Mouse (Mus musculus) ES-Bruce4 (cell line): ENCODE data around the gene Gm44965. TPM values are rescaled to one million over a fixed set of nuclear protein-coding genes. Genes with fewer than 3 reads are reported as not detected.

Experiments
- H3K27ac ChIP-seq: 2 replicates; pipeline ENCODE4 v1.5.1; 2012; ENCODE audit warnings: low read length, inconsistent platforms; ENCODE audit not compliant: insufficient read depth
- H3K27me3 ChIP-seq: 2 replicates; pipeline ENCODE4 v1.6.1; 2012; ENCODE audit warnings: mild to moderate bottlenecking, low read length, inconsistent platforms; ENCODE audit not compliant: control insufficient read depth, poor library complexity, insufficient read depth, severe bottlenecking
- H3K36me3 ChIP-seq: 2 replicates; pipeline ENCODE4 v1.6.1; 2012; ENCODE audit warnings: inconsistent platforms, mild to moderate bottlenecking, low read length, moderate library complexity; ENCODE audit not compliant: control insufficient read depth, poor library complexity, insufficient read depth, severe bottlenecking
- H3K4me1 ChIP-seq: one replicate; pipeline ENCODE4 v1.8.1; 2011; ENCODE audit warnings: low read length; ENCODE audit not compliant: control insufficient read depth, insufficient read depth
- H3K4me3 ChIP-seq: 2 replicates; pipeline ENCODE4 v1.5.1; 2011; ENCODE audit warnings: low read depth, mild to moderate bottlenecking, low read length
- H3K9ac ChIP-seq: 2 replicates; pipeline ENCODE4 v1.6.1; 2012; ENCODE audit warnings: low read depth, mild to moderate bottlenecking, inconsistent platforms; ENCODE audit not compliant: poor library complexity, severe bottlenecking
- H3K9me3 ChIP-seq: replicated peaks from 2 replicates; pipeline ENCODE4 v1.6.1; 2012; ENCODE audit warnings: mild to moderate bottlenecking, low read length, inconsistent platforms; ENCODE audit not compliant: control insufficient read depth, poor library complexity, insufficient read depth, severe bottlenecking
- CTCF ChIP-seq: IDR thresholded peaks from one replicate; pipeline ENCODE4 v1.8.1; 2011; ENCODE audit warnings: low read depth, low read length
- EP300 ChIP-seq: IDR thresholded peaks from 2 replicates; pipeline ENCODE4 v1.6.1; 2011; ENCODE audit warnings: low read depth, low read length; ENCODE audit not compliant: insufficient read depth
- POLR2A ChIP-seq: IDR thresholded peaks from one replicate; pipeline ENCODE4 v1.8.1; 2011; ENCODE audit warnings: low read length; ENCODE audit not compliant: insufficient read depth
- polyA plus RNA-seq: library from polyadenylated mRNA; stranded (reverse); fragments of >200 nt; gene quantifications from 2 replicates; pipeline ENCODE4 v1.2.4, GENCODE M21; 2011; ENCODE audit warnings: low read depth; ENCODE audit not compliant: missing spikeins, insufficient read depth, insufficient read length

Gm44965 gene
- polyA plus RNA-seq, 1 experiment, result not detected

DNA sequence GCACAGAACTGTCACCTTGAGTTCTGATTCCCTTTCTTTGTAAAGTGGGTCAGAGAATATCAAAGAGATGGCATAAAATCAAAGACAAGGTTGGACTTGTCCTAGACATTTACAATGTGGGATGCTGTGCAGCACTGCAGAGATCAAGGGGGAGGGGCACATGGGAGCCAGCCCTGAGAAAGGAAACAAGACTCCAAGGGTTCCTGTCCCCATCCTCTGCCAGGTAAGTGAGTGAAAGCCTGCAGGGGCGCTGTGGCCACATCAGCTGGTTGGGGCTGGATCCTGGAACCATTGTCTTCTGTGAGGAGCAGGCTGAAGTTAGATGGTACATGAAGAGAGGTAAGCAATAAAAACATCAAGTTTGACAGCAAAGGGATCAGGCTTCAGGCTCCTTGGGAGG, 29.7 kb downstream of the Gm44965 start:
- Histone ChIP-seq H3K36me3 (no peaks in the 10 kb centered on the region), H3K9ac (no peak overlapping the region), H3K4me1 (no peaks in the 10 kb centered on the region), H3K4me3 (no peak overlapping the region), H3K27ac (no peak overlapping the region), H3K9me3 (no peaks in the 10 kb centered on the region), H3K27me3 (no peaks in the 10 kb centered on the region; the same call in none of the 2 replicates)
- TF ChIP-seq POLR2A, result no peak
- peak; percentile 31 for TF ChIP-seq CTCF

DNA sequence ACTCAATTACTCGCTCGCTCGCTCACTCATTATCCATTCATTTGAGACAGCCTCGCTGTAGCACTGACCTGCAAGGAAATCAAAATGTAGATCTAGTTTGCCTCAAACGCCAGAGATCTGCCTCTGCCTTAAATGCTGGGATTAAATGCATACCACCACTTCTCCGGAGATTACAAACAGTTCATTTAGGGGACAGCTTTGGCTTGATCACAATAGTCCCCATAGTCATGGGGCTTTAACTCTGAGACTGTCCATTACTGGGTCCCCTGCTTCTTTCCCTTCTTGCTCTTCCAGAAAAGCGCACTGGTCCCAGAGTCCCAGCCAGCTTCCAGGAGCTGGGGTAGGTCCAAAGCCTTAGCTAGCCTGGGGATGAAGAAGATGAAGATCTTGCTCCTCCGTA, 32.7 kb downstream of the Gm44965 start, which contains the start of gene AI854703:
AI854703 (plus strand) TSS at position 301 of the 400 bp plus-strand sequence.
- Histone ChIP-seq H3K36me3 (no peaks in the 10 kb centered on the region), H3K27ac (no peak within 1 kb of the TSS), H3K27me3 (no peaks in the 10 kb centered on the region; the same call in none of the 2 replicates), H3K4me3 (peak within 1 kb of the TSS; percentile 44), H3K9me3 (no peaks in the 10 kb centered on the region), H3K4me1 (no peaks in the 10 kb centered on the region), H3K9ac (peak within 1 kb of the TSS; percentile 32)
- no peak for TF ChIP-seq CTCF
- no peak for TF ChIP-seq POLR2A
- no peak for TF ChIP-seq EP300

DNA sequence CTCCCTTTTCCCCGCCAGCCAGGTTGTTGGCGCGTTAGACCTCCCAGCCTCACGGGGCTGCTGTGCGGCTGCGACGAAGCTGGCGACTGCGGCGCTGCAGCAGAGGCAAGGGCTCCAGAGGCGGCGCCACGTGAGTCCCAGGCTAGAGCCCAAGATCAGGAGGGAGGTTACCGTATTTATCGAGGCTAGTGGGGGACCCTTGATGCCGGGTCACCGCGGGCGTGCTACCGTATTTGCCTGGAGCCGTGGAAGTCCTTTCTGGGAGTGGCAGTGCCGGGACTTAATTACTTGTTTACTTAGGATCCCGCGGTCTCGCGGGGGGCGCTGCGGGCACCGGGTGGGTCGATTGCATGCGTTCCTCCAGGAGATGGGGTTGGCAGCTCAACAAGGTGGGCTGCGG, 33.2 kb downstream of the Gm44965 start:
- no peak overlapping the region for H3K27ac ChIP-seq
- H3K4me3 ChIP-seq, result peak overlapping the region; percentile 44
- peak; percentile 21 for TF ChIP-seq CTCF
- no peak for TF ChIP-seq POLR2A
- H3K9ac ChIP-seq, result peak overlapping the region; percentile 32
- H3K9me3 ChIP-seq, result no peaks in the 10 kb centered on the region
- H3K36me3 ChIP-seq, result no peaks in the 10 kb centered on the region
- H3K27me3 ChIP-seq, result no peaks in the 10 kb centered on the region; the same call in none of the 2 replicates
- no peaks in the 10 kb centered on the region for H3K4me1 ChIP-seq

DNA sequence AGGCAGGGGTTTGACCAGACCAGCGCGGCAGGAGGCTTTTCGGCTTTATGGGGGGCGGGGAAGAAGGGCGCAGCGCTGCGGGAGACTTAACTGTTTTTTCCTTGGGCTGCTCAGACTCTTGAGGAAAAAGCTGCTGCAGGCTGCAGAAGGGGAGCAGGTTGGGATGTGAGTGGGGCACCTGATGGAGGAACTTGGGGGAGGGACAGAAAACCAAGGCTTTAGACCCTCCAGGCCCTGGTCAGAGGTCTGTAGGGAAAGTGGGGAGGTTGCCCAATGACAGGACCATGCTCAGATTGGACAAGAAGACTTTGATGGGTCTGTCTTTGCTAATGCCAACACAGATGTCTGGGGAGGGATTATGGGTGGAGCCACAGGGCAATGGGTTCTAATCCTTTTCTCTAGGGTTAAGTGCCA, 33.8 kb downstream of the Gm44965 start:
- H3K9ac ChIP-seq, result peak overlapping the region; percentile 32

DNA sequence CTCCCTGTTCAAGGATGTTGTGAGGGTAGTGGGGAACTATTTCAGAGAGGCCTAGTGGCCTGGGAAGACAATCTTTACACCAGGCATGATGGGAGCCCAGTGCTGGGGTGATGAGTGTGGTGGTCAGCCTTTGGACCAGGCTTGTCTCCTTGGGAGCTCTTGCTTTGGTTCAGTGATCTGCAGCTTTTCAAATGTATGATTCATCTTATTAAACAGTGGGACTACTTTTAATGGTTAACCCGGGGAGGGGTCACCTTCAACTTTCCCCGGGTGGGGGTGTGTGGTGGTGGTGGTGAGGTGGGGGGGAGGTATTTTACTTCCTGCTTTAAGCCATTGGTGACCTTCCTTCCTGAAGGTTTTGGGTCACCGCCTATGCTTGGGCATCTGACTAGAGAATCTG, 34.6 kb downstream of the Gm44965 start:
- H3K27me3 ChIP-seq, result no peaks in the 10 kb centered on the region; the same call in none of the 2 replicates
- TF ChIP-seq CTCF (no peak), POLR2A (no peak), EP300 (no peak)
- H3K36me3 ChIP-seq, result no peaks in the 10 kb centered on the region
- H3K27ac ChIP-seq, result no peak overlapping the region
- H3K4me1 ChIP-seq, result no peaks in the 10 kb centered on the region
- H3K9ac ChIP-seq, result no peak overlapping the region
- no peaks in the 10 kb centered on the region for H3K9me3 ChIP-seq
- H3K4me3 ChIP-seq, result no peak overlapping the region

More for the DNA sequence above, 33.8 kb downstream of the Gm44965 start:
- no peaks in the 10 kb centered on the region; the same call in none of the 2 replicates for H3K27me3 ChIP-seq
- H3K4me1 ChIP-seq, result no peaks in the 10 kb centered on the region
- peak overlapping the region; percentile 44 for H3K4me3 ChIP-seq
- TF ChIP-seq EP300 (no peak), CTCF (no peak), POLR2A (no peak)
- no peaks in the 10 kb centered on the region for H3K36me3 ChIP-seq
- no peaks in the 10 kb centered on the region for H3K9me3 ChIP-seq
- H3K27ac ChIP-seq, result no peak overlapping the region

DNA sequence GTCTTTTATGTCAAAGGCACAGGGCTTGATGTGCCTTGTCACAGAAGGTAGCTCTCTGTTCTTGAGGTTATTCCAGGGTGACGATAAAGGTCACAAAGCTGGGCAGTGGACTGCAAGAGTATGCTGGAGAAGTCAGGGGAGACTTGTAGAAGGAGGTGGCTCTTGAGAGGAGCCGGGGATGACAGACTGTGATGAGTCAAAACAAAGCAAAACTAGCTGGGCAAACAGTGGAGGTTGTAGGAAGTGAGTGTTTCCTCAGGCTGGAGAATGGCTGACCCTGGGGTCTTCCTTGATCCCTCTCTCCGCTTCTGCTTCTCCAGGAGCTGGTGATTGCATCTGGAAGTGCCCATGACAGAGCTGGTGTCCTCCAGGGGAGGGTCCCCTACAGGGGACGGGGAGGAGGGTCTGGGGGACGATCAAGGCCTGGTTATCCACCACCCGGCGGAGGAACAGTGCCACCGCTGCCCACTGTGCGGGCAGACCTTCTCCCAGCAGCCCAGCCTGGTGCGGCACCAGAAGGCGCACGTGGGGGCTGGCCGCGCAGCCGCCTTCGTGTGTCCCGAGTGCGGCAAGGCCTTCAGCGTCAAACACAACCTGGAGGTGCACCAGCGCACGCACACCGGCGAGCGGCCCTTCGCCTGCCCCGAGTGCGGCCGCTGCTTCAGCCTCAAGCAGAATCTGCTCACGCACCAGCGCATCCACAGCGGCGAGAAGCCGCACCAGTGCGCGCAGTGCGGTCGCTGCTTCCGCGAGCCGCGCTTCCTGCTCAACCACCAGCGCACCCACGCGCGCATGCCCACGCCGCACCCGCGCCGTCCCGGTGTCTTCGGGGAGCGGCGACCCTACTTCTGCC, 35.3 kb downstream of the Gm44965 start:
- Histone ChIP-seq H3K9ac (peak overlapping the region; percentile 37), H3K27me3 (no peaks in the 10 kb centered on the region; the same call in none of the 2 replicates), H3K9me3 (no peaks in the 10 kb centered on the region), H3K36me3 (no peaks in the 10 kb centered on the region), H3K4me3 (peak overlapping the region; percentile 34), H3K4me1 (no peaks in the 10 kb centered on the region), H3K27ac (no peak overlapping the region)
- TF ChIP-seq CTCF, result no peak
- no peak for TF ChIP-seq EP300
- TF ChIP-seq POLR2A, result no peak
